Mouse (Mus musculus): Measurements from ENCODE around the gene Etfb.

DNA sequence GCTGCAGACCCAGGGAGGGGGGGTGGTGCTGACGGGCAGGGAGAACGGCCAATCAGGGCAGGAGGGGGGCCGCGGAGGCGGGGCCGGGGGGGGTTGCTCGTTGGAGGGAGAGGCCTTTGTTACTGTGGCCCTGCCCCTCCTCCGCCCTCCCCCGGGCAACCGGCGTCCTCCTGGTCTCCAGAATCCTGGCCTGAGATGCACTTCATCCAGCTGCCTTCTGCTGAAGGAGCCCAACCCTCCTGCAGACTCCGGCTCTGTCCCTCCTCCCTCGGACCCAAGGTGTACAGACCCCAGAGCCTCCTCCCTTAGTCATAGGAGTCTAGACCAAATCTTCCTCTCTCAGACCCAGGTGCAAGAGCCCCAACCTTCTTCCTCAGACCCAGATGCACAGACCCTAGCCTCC is 46.3 kb downstream of the Etfb start:
- TF ChIP-seq CTCF (IDR thresholded peaks at IDR 0.05; ENCODE audit: control insufficient read depth, insufficient read depth, insufficient replicate concordance, low read depth, low read length) (no peak), POLR2A (IDR thresholded peaks at IDR 0.05; ENCODE audit: control insufficient read depth, low read depth, low read length) (no peak)
